Mouse (Mus musculus): ENCODE measurements at regions not wholly inside any gene's neighbourhood (a gene's known extent, or its start where the extent isn't known, plus 50 kb on each side); places are given as distances from the start of the nearest gene placed in this dataset.

- no peak for TF ChIP-seq CTCF (IDR thresholded peaks at IDR 0.05)
- Histone ChIP-seq H3K27ac (no peak overlapping the region), H3K4me3 (no peak overlapping the region)
- DNase-seq = no peak
- intact Hi-C loops (cut with DNase I) = no loop called here
Measured at GRCm38 (mm10) chr5:50343681-50344080, 284.9 kb upstream of the Adgra3 start.

DNA sequence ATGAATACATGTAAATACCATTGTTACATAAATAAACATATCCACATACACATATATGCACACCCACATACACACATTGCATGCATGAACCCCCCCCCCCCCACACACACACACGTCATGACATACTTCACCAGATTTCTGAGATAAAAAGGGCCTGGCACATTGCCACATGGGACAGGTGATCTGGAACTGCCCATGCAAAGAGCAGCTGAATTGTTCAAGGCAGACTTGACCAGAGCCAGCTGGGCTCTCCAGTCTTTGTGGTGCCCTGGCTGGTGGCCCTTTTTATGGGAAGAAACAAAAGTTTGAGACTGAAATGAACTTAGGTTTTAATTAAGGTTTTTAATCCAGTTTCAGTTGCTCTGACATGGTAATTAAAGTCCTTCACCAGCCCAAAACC, 250.7 kb upstream of the Adgra3 start:
- no peak overlapping the region for H3K27ac ChIP-seq
- no peak overlapping the region for H3K4me3 ChIP-seq
- intact Hi-C loops (cut with DNase I) = no loop called here
- TF ChIP-seq CTCF (IDR thresholded peaks at IDR 0.05) = no peak
- DNase-seq = no peak

GRCm38 (mm10) chr5:50303859-50304480, 245.2 kb upstream of the Adgra3 start:
- intact Hi-C loops (cut with DNase I) = no loop called here
- no peak for TF ChIP-seq CTCF (IDR thresholded peaks at IDR 0.05)
- no peak overlapping the region for H3K4me3 ChIP-seq
- no peak for DNase-seq
- H3K27ac ChIP-seq = no peak overlapping the region

DNA sequence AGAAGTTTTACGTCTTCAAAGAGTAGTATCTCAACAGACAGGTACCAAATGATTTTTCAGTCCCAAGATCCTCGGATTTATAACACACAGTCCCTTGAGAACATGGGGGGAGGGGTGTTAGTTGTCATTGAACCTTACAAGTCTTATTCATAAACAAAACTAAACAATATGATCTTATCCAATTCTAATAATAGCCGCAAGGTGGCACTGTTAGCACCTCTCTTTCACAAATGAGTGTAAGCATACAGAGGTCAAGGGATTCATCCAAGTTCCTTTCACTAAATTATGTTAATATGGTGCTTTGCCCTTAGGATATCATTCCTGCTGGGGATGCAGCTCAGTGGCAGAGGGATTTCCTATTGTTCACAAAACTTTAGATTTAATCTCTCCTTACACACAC, 235.0 kb upstream of the Adgra3 start:
- TF ChIP-seq CTCF (IDR thresholded peaks at IDR 0.05) = peak; percentile 17; the same call in 1 of the 2 replicates
- intact Hi-C loops (cut with DNase I) = no loop called here
- Histone ChIP-seq H3K4me3 (no peak overlapping the region), H3K27ac (no peak overlapping the region)
- DNase-seq = no peak

- Histone ChIP-seq H3K27ac (no peak overlapping the region), H3K4me3 (no peak overlapping the region)
- intact Hi-C loops (cut with DNase I) = no loop called here
- DNase-seq = no peak
- TF ChIP-seq CTCF (IDR thresholded peaks at IDR 0.05) = no peak
Measured at GRCm38 (mm10) chr5:50290879-50291410, 232.1 kb upstream of the Adgra3 start.

GRCm38 (mm10) chr5:50260417-50260816, 201.6 kb upstream of the Adgra3 start:
- intact Hi-C loops (cut with DNase I) = no loop called here
- no peak for TF ChIP-seq CTCF (IDR thresholded peaks at IDR 0.05)
- no peak overlapping the region for H3K27ac ChIP-seq

DNA sequence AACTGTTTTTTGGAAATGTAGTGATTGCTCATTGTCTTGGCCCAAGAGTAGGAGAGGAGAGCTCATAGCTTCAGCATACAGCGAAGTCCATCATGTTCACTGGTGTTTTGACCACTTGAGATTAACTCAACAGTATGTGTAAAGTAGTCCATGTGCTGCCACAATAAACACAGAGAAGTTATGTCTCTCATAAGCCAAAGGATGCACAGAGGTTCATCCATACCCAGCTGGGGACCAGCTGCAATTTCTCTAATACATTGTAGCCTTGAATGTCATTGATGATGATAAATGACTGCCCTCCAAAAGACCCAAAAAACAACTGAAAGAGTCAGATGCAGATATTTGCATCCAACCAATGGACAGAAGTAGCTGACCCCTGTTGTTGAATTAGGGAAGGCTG, 199.2 kb upstream of the Adgra3 start:
- TF ChIP-seq CTCF (IDR thresholded peaks at IDR 0.05) = no peak
- no peak for DNase-seq
- Histone ChIP-seq H3K4me3 (no peak overlapping the region), H3K27ac (no peak overlapping the region)
- intact Hi-C loops (cut with DNase I) = no loop called here

More at GRCm38 (mm10) chr5:50260417-50260816, 201.6 kb upstream of the Adgra3 start:
- no peak overlapping the region for H3K4me3 ChIP-seq
- DNase-seq = no peak

- no peak overlapping the region for H3K4me3 ChIP-seq
- no peak for DNase-seq
- no peak overlapping the region for H3K27ac ChIP-seq
- TF ChIP-seq CTCF (IDR thresholded peaks at IDR 0.05) = no peak
- intact Hi-C loops (cut with DNase I) = no loop called here
Measured at GRCm38 (mm10) chr5:50234111-50234510, 175.3 kb upstream of the Adgra3 start.

GRCm38 (mm10) chr5:50216956-50217355, 158.2 kb upstream of the Adgra3 start:
- Histone ChIP-seq H3K27ac (no peak overlapping the region), H3K4me3 (no peak overlapping the region)
- no peak for TF ChIP-seq CTCF (IDR thresholded peaks at IDR 0.05)
- DNase-seq = no peak
- intact Hi-C loops (cut with DNase I) = no loop called here

- H3K27ac ChIP-seq = no peak overlapping the region
- H3K4me3 ChIP-seq = no peak overlapping the region
- peak; percentile 59 for TF ChIP-seq CTCF (IDR thresholded peaks at IDR 0.05)
- intact Hi-C loops (cut with DNase I) = loop anchor here (1.0 kb wide), 1 partner anchor 240 kb away; no protein-coding TSS in a partner anchor
- no peak for DNase-seq
Measured at GRCm38 (mm10) chr5:50215960-50216359, 157.2 kb upstream of the Adgra3 start.

- DNase-seq = no peak
- Histone ChIP-seq H3K4me3 (no peak overlapping the region), H3K27ac (no peak overlapping the region)
- no peak for TF ChIP-seq CTCF (IDR thresholded peaks at IDR 0.05)
- intact Hi-C loops (cut with DNase I) = no loop called here
Measured at GRCm38 (mm10) chr5:50202307-50203010, 143.7 kb upstream of the Adgra3 start.

DNA sequence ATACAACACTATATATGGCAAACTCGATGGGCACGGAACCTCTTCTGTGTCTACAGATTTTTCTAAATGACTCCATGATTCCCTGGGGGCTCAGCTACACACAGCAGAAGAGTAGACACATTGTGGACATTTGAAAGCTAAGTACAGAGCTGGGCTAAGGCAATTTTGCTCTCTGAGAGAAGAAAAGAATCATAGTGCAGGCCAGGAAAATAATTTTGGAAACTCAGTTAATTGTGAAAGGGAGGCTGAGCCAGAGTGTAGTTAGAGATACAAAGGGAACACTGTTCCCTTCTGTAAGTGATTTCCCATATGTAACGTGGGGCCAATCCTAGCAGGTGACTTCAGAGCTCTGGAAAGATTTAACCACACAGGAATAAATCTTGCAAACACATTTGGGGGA, 137.6 kb upstream of the Adgra3 start:
- H3K4me3 ChIP-seq = no peak overlapping the region
- DNase-seq = no peak
- no peak for TF ChIP-seq CTCF (IDR thresholded peaks at IDR 0.05)
- intact Hi-C loops (cut with DNase I) = no loop called here
- H3K27ac ChIP-seq = no peak overlapping the region; the same call in 1 of the 2 replicates

- H3K27ac ChIP-seq = peak overlapping the region; percentile 8; the same call in 1 of the 2 replicates
- intact Hi-C loops (cut with DNase I) = no loop called here
- DNase-seq = no peak
- no peak overlapping the region for H3K4me3 ChIP-seq
- TF ChIP-seq CTCF (IDR thresholded peaks at IDR 0.05) = no peak
Measured at GRCm38 (mm10) chr5:50195993-50196392, 137.2 kb upstream of the Adgra3 start.
